Mouse (Mus musculus): ENCODE data around the gene Pdzd8.

Pdzd8 gene

DNA sequence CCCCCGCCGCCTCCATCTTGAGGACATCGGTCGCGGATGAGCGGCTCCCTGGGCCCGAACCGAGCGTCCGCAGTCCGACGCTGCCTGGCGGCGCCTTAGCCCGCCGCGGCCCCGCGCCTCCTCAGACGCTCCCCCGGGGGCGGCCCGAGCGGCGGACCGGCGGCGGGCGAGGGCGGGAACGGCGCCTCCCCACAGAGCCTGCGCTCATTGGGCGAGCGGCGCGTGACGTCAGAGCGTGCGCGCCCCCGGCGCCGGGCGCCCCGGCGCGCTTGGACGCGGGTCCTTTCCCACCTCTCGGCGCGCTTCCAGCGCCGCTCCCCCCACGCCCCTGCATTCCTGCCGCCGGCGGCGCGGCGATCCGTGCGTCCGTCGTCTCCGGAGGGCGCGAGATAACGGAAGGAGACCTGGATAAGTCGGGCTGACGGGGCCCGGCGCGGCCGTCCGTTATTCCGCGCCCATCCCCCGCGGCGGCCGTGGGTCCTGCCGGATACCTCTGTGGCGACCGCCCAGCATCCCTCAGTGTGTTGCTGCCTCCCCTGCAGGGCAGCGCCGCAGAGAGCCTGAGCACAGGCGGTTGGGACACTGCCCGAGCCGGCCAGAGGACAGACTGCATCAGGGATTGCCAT, at the start of gene Pdzd8:
Gene Pdzd8 (minus strand): TSS at position 123 of the 626 bp plus-strand sequence.
- DNase-seq (ENCODE audit: low spot score in 2 of 2), result peak; percentile 89 to 91

DNA sequence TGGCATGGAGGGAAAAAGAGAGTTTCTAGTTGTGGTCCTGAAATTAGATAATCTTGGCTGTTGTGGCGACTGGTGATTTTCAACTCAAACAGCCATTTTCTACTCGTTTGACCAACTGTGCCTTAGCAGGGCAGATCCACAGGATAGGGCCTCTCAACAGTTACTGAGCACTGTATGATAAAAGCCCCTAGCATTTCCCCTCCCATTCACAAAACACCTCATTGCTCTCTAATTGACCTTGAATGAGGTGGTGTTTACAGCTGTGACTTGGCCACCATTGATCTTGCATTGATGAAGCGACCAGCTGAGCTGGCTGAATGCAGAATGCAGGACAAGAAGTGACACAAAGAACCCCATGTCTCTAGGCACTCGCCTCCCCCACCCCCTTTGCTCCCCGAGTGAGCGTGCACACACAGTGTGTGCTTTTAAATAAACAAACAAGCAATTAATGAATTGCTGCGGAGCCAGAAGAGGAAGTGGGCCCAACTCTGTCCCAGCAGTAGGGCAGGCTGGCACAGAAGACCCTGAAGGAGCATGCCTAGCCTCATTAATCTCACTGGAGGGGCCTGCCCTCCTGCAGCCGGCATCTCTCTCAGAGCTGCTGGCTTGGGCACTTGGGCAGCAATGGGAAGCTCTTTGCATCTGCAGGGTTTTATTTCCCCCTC, 48.3 kb upstream of the Pdzd8 start:
- no peak for DNase-seq (ENCODE audit: low spot score in 2 of 2)

DNA sequence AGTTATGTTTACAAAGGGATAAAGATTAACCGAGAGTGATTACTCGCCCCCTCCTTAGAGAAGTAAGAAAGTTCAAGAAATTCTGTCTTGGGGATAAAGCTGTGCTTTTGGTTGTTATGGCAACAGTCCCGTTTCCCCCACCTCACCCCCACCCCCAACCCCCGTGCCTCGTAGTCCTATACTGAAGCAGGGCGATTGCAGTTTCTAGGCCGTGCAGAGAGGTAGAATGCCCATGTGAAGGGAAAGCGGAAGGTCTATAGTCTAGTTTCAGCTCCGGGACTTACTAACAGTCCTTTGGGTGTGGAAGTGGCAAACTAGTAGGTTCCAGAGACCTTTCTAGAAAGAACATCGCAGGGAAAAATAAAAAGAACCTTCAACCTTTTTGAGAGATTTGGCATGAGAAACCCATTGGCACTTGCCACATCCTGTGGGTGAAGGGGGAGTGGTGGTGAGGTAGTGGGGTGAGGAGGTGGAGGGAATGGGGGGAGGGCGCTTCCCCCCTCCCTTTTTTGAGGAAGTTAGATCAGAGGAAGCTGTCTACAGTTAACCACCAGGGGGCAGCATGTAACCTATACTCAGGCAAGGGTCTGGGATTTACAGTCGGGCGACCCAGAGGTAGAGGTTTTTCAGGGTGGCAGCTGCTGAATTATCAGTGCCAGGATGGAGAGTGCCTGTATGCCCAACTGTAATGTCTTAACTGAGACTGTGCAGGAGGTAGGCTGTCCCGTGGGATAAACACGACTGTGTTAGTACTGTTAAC, 43.4 kb upstream of the Pdzd8 start:
- DNase-seq (ENCODE audit: low spot score in 2 of 2), result peak; percentile 31 to 46

DNA sequence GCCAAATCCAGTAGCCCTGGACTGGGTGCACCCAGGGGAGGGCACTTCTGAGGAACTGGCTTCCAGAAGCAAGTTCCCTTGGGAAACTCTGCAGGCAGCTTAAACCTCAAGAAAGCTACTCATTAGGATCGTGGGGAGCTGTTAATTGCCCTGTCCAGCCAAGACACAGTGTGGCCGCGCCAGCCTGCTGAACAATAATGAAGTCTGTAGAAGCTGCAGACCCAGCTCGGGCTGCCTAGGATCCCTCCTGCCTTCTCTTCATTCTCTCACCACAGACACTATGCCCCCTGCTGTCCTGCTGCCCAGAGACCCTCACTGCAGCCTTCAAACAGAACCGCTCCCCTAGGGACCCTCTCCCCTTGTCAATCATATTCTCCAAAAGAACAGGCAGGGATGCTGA, 42.8 kb upstream of the Pdzd8 start:
- DNase-seq (ENCODE audit: low spot score in 2 of 2), result no peak

DNA sequence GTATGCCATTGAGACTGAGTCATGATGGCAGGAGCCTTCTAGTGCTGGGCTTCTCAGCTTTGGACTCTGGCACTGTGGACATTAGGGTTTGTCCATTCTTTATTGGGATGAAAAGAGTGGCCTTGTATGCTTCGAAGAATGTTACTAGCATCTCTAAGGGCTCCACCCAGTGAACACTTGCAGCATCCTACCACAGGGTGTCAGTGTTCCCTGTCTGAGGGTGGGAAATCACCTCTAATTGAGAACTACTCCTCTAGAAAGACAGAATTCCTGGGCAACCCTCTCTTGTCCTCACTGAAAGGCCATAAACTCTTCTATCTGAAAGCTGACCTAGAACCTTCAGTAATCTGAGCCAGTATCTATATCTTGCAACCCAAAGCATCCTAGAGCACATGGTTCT, 41.6 kb upstream of the Pdzd8 start:
- no peak for DNase-seq (ENCODE audit: low spot score in 2 of 2)

DNA sequence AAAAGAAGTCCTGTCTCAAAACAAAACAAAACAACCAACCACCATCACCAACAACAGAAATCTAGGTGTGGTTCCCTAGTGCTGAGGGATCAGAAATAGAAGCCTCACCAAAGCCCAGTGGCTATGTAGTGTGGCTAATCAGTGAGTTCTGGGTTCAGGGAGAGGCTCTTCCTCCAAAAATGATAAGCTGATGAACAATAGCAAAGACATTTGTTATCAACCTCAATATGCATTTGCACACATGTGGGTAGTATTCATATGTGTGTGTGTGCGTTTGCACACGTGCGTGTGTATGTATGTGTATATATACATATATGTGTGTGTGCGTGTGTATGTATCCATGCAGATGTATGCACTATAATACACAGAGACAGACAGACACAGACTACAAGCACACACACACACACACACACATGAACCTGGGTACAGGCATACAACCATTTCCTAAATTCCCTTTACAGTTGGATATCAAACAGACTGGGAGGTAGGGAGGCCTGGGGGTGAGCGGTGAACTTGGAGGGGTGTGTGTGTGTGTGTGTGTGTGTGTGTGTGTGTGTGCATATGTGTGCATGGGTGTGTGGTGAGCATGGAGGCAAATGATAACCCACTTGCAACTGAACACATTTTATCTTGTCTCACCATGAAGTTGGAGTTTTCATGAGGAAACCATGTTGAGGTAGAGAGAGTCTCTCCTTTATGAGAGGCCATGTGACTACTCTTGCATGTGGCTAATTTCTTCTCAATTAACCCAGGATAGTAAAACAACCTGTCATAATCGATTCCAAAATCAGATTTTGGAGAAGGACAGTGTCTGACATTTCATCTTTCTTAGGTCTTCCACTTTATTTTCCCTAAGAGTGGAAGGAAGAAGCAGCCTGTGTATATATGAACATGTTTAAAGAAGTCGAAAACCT, 39.3 kb upstream of the Pdzd8 start:
- no peak for DNase-seq (ENCODE audit: low spot score in 2 of 2)

DNA sequence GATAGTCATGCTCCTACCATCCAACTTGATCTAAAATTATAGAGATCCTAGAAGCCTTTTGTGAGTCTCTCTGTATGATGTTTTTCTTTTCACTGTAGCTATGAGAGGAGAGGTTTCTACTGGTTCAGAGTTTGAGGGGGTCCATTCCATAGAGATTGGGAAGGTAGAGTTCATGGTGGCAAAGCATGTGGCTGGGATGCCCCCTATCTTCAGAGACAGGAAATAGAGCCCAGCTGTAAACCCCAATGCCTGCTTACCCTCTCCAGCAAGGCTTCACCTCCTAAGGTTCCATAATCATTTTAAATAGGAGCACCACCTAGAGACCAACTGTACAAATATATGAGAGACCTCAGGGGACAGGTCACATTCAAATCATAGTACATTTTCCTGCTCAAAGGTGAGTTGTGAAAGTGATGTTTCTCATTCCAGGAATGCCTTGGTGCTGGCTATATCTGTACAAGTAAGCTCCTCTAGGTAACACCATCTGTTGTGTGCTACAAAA, 36.9 kb upstream of the Pdzd8 start:
- DNase-seq (ENCODE audit: low spot score in 2 of 2), result no peak

DNA sequence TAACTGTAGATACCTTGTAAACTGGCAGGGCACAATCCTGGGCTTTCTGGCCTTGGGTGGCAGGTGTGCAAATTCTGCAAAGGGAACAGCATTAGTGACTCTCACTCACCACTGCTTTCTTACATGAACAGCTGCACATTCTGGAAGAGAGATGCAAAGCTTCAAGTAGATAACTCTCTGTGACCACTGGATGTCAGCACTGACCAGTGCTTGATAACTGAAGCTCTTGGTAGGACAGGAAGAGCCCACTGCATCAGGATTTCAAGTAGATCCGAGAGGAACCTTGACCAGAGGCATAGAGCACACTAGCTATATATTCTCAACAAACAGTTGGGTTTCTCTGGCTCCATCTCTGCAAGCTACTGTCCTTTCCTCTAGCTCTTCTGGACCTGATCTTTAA, 34.4 kb upstream of the Pdzd8 start:
- no peak for DNase-seq (ENCODE audit: low spot score in 2 of 2)

DNA sequence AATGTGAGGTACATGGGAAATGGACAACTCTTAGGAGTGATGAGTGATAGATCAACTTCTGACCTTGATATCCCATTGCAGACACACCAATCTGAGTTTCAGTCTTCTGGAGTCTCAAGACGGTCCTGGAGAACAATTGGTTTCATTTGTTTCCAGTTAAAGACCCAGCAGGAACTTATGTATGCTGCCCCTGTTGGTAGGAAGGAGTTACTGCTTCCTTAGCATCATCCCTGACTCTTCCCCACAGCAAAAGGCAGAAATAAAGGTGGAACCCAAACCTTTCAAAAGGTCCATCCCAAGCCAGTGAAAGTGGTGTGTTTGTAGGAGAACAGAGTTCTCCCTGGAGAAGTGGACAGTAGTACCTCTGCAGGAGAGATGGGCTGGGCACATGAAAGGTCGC, 30.9 kb upstream of the Pdzd8 start:
- no peak for DNase-seq (ENCODE audit: low spot score in 2 of 2)

DNA sequence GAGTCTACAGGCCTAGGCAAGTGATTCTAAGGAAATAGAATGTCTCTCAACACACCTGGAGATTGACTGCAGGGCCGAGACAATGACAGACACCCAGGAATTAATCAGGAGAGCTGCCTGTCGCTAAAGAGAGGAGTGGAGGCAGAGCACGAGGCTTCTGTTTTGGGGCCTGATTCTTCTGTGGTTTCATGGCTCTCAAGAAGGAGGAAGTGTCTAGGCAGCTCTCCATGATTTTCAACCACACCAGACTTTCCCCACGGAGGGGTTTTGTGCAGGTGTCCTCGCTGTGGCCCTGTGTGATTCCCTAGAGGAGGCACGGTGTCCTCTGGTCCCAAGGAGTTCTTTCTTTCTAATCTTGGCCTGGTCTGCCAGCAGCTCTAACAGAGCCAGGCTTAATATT, 29.4 kb upstream of the Pdzd8 start:
- no peak for DNase-seq (ENCODE audit: low spot score in 2 of 2)

DNA sequence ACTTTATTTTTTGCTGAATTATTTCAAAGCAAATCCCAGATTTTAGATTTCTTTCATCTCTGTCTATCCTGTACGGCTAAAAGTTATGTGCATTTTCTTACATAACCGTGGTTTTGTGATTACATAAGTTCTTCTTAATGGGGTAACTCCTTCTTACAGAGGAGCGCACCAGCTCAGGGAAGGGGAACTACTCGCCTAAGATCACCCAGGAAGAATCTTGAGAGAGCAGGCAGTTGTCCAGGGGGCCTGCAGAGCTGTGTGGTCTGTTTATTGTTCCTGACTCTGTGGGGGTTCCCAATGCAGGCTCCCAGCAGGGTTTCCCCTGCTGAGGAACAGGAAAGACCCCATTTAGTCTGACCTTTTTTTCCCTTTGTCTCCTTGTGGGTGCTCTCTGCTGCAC, 27.3 kb upstream of the Pdzd8 start:
- no peak for DNase-seq (ENCODE audit: low spot score in 2 of 2)

DNA sequence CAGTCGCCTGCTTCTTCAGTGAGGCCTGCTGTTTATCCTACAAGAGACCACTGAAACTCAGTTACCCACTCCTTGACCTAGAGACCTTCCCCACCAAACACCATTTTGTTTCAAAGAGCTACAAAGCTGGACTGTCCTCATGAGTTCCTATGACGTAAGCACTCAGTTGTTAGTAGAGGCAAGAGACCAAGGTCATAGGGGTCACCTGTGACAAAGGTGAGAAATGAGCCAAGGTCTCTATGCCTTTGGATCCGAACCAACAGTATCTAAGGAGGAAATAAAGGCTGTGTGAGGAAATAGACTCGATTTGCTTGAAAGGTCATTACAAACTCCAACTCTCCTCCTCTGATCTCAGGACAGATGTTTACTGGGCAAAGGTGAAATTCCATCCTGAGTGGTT, 25.4 kb upstream of the Pdzd8 start:
- no peak for DNase-seq (ENCODE audit: low spot score in 2 of 2)

DNA sequence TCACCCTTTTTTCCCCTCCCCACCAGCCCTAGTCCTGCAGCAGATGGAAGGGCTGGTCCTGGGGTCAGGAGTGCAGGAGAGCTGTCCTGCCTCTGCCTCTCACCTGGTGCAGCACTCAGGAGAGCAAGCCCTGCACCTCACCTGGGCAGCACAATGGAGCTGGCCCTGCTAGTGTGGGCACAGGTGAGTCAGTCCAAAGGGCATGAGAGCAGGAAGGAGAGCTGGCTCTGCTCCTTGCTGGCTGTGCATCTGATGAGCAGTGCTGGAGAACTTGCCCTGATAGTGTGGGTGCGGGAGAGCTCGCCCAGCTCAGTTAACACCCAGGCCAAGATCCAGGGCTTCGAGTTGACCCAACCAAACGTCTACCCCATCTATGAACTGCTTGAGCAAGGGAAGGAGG, 22.3 kb upstream of the Pdzd8 start:
- no peak for DNase-seq (ENCODE audit: low spot score in 2 of 2)

DNA sequence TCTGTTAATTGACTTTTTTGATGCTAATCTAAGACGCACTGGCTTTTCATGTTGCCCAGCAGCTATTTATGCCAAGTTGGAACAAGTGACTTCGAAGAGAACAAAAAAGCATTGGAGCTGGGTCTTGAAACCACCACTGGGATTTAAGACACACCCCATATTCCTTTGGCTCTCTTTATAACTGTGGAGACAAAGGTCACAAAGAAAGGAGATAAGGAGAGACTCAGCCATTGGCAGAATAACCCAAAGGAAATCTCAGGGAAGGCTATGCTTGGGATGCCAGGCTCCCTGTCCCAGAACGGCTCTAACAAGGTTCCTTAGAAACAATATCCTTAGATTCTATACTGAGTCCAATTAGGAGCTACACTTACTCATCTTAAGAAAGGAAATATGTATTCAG, 21.1 kb upstream of the Pdzd8 start:
- no peak for DNase-seq (ENCODE audit: low spot score in 2 of 2)

DNA sequence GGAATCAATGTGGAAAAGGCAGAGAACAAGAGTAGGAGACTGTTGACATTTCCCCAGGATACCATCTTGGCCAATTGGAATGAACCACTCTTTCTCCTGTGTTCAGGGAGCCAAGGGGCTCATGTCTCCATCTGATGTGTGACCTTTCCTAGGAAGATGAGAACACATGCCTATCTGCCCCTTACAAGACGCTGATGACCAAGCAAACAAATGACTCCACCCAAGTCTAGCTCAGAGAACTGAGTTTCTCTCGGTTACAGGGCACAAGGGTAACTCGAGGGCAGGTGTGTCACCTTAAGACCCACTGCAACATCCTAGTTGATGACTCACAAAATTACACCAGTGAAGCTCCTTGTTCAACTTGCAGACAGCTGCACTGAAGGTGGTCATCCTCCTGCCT, 18.1 kb upstream of the Pdzd8 start:
- DNase-seq (ENCODE audit: low spot score in 2 of 2), result no peak

DNA sequence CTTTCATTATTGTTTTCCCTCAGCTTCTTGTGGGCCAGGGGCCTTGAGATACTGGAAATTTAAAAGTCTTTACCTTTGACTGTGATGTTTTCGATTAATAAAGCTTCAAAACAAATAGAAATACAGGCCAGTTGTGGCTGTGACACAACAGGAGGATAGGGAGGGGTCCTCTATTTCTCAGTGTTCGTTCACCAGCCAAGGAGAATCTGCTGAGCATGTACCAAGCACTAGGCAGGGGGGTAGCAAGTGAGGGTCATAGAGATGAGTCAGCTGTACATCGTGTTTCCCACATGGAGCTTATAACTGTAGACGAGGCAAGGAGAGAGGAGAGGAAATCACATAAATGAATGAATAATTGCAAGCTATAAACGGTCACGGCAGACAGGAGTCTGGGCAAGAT, 17.1 kb upstream of the Pdzd8 start:
- no peak for DNase-seq (ENCODE audit: low spot score in 2 of 2)

DNA sequence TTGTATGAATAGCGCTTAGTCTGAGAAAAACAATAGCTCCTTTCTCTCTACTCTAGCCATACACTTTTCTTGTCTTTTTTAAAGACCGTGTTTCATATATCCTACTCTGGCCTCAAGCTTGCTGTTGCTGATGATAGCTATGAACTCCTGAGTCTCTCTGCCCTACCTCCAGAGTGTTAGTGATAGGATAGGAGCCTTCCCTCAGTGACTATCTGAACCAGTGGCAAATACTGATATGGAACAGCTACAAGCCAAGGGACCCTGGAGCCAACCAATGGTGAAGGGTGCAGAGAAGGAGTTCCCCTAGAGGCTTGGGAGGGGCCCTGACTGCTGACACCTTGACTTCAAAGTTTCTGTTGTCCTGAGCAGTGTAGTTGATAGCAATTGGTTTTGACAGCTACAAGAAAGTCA, 14.9 kb upstream of the Pdzd8 start:
- DNase-seq (ENCODE audit: low spot score in 2 of 2), result no peak

DNA sequence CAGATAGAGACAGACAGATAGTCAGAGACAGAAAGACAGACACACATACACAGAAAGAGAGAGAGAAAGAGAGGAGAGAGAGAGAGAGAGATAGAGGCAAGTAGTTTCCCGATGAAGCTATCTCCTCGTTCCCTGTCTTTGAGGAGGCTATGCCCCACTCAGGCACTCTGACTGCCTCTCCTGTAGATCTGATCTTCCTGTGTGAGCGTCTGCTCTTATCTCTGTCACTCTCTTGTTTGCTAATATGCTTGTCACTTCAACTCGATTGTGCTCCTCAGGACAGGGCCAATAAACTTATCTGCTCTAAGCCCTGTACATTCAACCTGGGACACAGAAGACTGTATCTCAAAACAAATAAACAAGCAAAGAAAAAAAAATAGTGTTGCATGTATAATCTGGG, 13.6 kb upstream of the Pdzd8 start:
- DNase-seq (ENCODE audit: low spot score in 2 of 2), result no peak

DNA sequence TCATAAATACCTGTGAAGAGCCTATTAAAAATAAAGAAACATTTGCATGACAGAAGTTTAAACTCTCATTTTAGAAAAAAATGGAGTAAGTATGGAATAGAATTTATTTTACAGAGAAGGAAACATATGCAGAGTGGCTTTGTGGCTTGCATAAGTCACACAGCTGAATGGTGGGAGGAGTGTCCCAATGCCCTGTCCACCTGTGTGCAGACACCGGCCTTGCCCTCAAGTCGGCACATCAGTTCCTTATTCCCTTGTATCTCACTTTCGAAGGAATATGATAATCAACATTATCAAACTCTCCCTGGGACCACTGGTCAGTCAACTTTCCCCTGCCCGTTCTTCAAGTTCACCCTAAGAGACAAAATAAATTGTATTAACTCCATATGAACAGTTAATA, 12.3 kb upstream of the Pdzd8 start:
- DNase-seq (ENCODE audit: low spot score in 2 of 2), result no peak

DNA sequence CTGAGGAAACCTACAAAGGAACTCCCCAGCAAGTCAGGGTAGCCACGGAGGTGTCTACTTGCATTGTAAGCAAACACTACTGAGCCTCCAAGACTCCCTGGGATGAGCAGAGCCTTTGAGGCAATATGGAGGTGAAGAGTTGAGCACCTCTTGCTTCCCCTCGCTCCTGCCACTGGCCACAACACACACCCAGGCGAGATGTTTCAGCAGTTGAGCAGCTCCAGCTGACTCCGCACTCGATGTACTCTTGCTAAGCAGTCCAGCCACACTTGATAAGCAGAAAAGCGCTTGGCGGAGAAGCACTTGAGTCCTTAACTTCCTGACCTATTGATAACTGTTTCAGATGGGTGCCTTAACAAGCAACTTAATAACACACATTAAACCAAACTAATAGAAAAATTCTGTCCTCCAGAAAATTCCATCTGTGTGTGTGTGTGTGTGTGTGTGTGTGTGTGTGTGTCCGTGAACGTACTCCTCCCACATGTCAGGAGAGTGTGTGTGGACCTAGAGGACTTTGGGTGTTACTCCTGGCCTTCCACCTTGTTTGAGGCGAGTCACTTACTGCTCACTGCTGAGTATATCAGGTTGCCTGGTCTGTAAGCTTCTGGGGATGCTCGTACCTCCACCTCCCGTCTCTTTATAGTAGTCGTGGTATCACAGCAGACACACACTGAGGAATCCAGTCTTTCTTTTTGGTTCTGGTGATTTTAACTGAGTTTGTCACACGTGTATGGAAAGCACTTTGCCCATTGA, 11.4 kb upstream of the Pdzd8 start:
- DNase-seq (ENCODE audit: low spot score in 2 of 2), result no peak

DNA sequence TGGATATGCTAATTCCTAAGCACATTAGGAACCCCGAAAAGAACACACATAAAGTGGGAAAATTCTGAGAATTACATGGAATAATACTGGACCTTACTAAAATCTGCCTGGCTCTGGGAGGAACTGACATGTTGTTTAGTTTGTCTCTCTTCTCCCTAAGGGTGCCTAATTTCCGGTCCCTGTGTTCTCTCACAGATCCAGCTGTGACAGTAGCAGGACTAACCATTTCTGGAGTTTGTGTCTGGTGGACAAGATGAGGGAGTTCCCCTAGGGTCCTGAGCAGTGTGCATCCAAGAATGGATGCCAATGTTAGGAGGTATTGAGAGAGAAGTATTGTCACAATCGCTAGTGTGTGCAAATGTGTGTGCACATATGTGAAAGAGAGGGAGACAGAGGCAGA, 10.8 kb upstream of the Pdzd8 start:
- no peak for DNase-seq (ENCODE audit: low spot score in 2 of 2)

Data from heart, adult 9 months (tissue).